In genomic region chr9:117298991-117299390, GRCm38 (mm10) we compare ENCODE assay signal across 19 mouse cellular contexts.
DNase-seq lines count a peak whose midpoint lies in the region; ATAC-seq and TF ChIP-seq lines count a peak whose summit lies in the region.
"Had no signal": no experiment of that assay in that cellular context is flagged by ENCODE, and none has a peak within 500 bp of the region (broad histone marks: within the 10 kb centered on the region; RNA-seq: fewer than 3 reads in every experiment).

No protein-coding gene starts in this region.

- TF ChIP-seq CTCF in forebrain, postnatal 0 days (IDR thresholded peaks at IDR 0.05; ENCODE audit: low read depth) = no peak
- TF ChIP-seq CTCF in hindbrain, postnatal 0 days (IDR thresholded peaks at IDR 0.05; ENCODE audit: low read depth) = no peak
- TF ChIP-seq CTCF in brain, embryonic 14.5 days (IDR thresholded peaks at IDR 0.05; ENCODE audit: borderline replicate concordance, extremely low read depth, insufficient read depth, insufficient read length) = no peak

- H3K27ac ChIP-seq in forebrain, postnatal 0 days (ENCODE audit: low read depth, low read length) = no peak overlapping the region
- H3K27ac ChIP-seq in forebrain, embryonic 15.5 days (replicated peaks) = no peak overlapping the region
- H3K27ac ChIP-seq in hindbrain, postnatal 0 days = no peak overlapping the region
- H3K27ac ChIP-seq in hindbrain, embryonic 12.5 days = no peak overlapping the region
- H3K27ac ChIP-seq: embryonic facial prominence, embryonic 13.5 days; heart, adult 2 months; hindbrain, embryonic 15.5 days had no signal

- no peaks in the 10 kb centered on the region for H3K36me3 ChIP-seq in forebrain, postnatal 0 days (ENCODE audit: insufficient read depth)
- H3K36me3 ChIP-seq in forebrain, embryonic 15.5 days = no peaks in the 10 kb centered on the region
- no peaks in the 10 kb centered on the region for H3K36me3 ChIP-seq in hindbrain, postnatal 0 days (ENCODE audit: insufficient read depth, low read length)
- no peaks in the 10 kb centered on the region for H3K36me3 ChIP-seq in hindbrain, embryonic 12.5 days
- H3K36me3 ChIP-seq: embryonic facial prominence, embryonic 13.5 days; heart, embryonic 12.5 days; hindbrain, embryonic 15.5 days had no signal

- no peaks in the 10 kb centered on the region for H3K9me3 ChIP-seq in forebrain, postnatal 0 days (ENCODE audit: low read length)
- H3K9me3 ChIP-seq in forebrain, embryonic 15.5 days = no peaks in the 10 kb centered on the region
- H3K9me3 ChIP-seq in hindbrain, postnatal 0 days (ENCODE audit: low read length) = no peaks in the 10 kb centered on the region
- H3K9me3 ChIP-seq in hindbrain, embryonic 12.5 days (replicated peaks) = no peaks in the 10 kb centered on the region
- H3K9me3 ChIP-seq: embryonic facial prominence, embryonic 13.5 days; heart, embryonic 12.5 days; hindbrain, embryonic 15.5 days had no signal

- peak; percentile 27; the same call in 1 of the 2 replicates for ATAC-seq in forebrain, postnatal 0 days
- no peak for ATAC-seq in forebrain, embryonic 15.5 days (replicated peaks)
- no peak; the same call in 1 of the 2 replicates for ATAC-seq in hindbrain, postnatal 0 days
- no peak for ATAC-seq in hindbrain, embryonic 12.5 days (ENCODE audit: low FRiP score)
- ATAC-seq: inflammation-experienced regulatory T-cells, adult 6 months; intestine, postnatal 0 days had no signal

- H3K27me3 ChIP-seq in forebrain, postnatal 0 days (ENCODE audit: insufficient read depth, low read length) = no peaks in the 10 kb centered on the region
- H3K27me3 ChIP-seq in forebrain, embryonic 15.5 days = no peaks in the 10 kb centered on the region
- no peaks in the 10 kb centered on the region for H3K27me3 ChIP-seq in hindbrain, postnatal 0 days (ENCODE audit: insufficient read depth, low read length)
- H3K27me3 ChIP-seq in hindbrain, embryonic 12.5 days = no peaks in the 10 kb centered on the region
- H3K27me3 ChIP-seq: embryonic facial prominence, embryonic 13.5 days; heart, embryonic 12.5 days; hindbrain, embryonic 15.5 days had no signal

- no peak overlapping the region for H3K9ac ChIP-seq in forebrain, postnatal 0 days
- no peak overlapping the region for H3K9ac ChIP-seq in forebrain, embryonic 15.5 days (replicated peaks)
- no peak overlapping the region for H3K9ac ChIP-seq in hindbrain, postnatal 0 days (replicated peaks; ENCODE audit: low read length)
- no peak overlapping the region for H3K9ac ChIP-seq in hindbrain, embryonic 12.5 days
- H3K9ac ChIP-seq: embryonic facial prominence, embryonic 13.5 days; heart, embryonic 12.5 days; hindbrain, embryonic 15.5 days had no signal

- H3K4me2 ChIP-seq in forebrain, postnatal 0 days (ENCODE audit: low read depth) = no peak overlapping the region
- no peak overlapping the region for H3K4me2 ChIP-seq in forebrain, embryonic 15.5 days (replicated peaks)
- no peak overlapping the region for H3K4me2 ChIP-seq in hindbrain, postnatal 0 days (ENCODE audit: low read depth, low read length)
- H3K4me2 ChIP-seq in hindbrain, embryonic 12.5 days (replicated peaks) = no peak overlapping the region
- H3K4me2 ChIP-seq: embryonic facial prominence, embryonic 13.5 days; heart, embryonic 12.5 days; hindbrain, embryonic 15.5 days had no signal

- 49% methylated on average over 7 of the region's 7 CpGs for WGBS in forebrain, postnatal 0 days
- WGBS in forebrain, embryonic 15.5 days = 70% methylated on average over 7 of the region's 7 CpGs
- WGBS in hindbrain, postnatal 0 days = 41% methylated on average over 7 of the region's 7 CpGs
- WGBS in hindbrain, embryonic 12.5 days = 79% methylated on average over 7 of the region's 7 CpGs

- no peak overlapping the region for H3K4me3 ChIP-seq in forebrain, postnatal 0 days (ENCODE audit: low read depth, low read length)
- H3K4me3 ChIP-seq in forebrain, embryonic 15.5 days = no peak overlapping the region
- H3K4me3 ChIP-seq in hindbrain, postnatal 0 days (ENCODE audit: low read length) = no peak overlapping the region
- H3K4me3 ChIP-seq in hindbrain, embryonic 12.5 days = no peak overlapping the region
- H3K4me3 ChIP-seq: embryonic facial prominence, embryonic 13.5 days; heart, adult 2 months; heart, embryonic 12.5 days; hindbrain, embryonic 15.5 days had no signal

- peak; percentile 30 to 33 for DNase-seq in cerebellum, postnatal 14 days
- DNase-seq in cerebellum, adult 9-10 months = no peak
- DNase-seq in forebrain, postnatal 0 days = no peak
- DNase-seq in hindbrain, postnatal 0 days (ENCODE audit: low spot score) = peak; percentile 62
- DNase-seq in brain, embryonic 14.5 days (ENCODE audit: low read depth) = peak; percentile 55
- no peak for DNase-seq in adrenal gland, postnatal 36 days
- DNase-seq: adrenal gland, postnatal 10 days; cerebellum, adult 18-20 months; cerebellum, postnatal 36 days; gastrocnemius, postnatal 10 days; heart, adult 2 months; kidney, adult 8-10 months had no signal

- peaks cover 5% of the 10 kb centered on the region; the same call in 1 of the 2 replicates for H3K4me1 ChIP-seq in forebrain, postnatal 0 days (ENCODE audit: insufficient read depth)
- peaks cover 4% of the 10 kb centered on the region; the same call in 1 of the 2 replicates for H3K4me1 ChIP-seq in forebrain, embryonic 15.5 days
- H3K4me1 ChIP-seq in hindbrain, postnatal 0 days (ENCODE audit: insufficient read depth, low read length) = no peaks in the 10 kb centered on the region; the same call in 1 of the 2 replicates
- 0 out of 2 replicates have a peak, but pooled peaks cover 2% of the 10 kb centered on the region for H3K4me1 ChIP-seq in hindbrain, embryonic 12.5 days
- H3K4me1 ChIP-seq: embryonic facial prominence, embryonic 13.5 days; heart, embryonic 12.5 days had no signal

- TF ChIP-seq POLR2A in brain, embryonic 14.5 days (IDR thresholded peaks at IDR 0.05; ENCODE audit: borderline replicate concordance, extremely low read depth, insufficient read depth, insufficient read length, poor library complexity, severe bottlenecking) = no peak

Comparison
In these comparisons a context has a peak if more than half of its experiments do, and no peak if none do; other contexts are left out.
1. DNase-seq: peak in cerebellum, postnatal 14 days (2 of 2), hindbrain, postnatal 0 days (single experiment) and brain, embryonic 14.5 days (single experiment); none in cerebellum, adult 9-10 months (single experiment), forebrain, postnatal 0 days (single experiment) and adrenal gland, postnatal 36 days (0 of 2).